Mouse (Mus musculus) MEL (cell line): ENCODE data around the gene Nkg7.

Experiments
- CHD1 ChIP-seq: IDR thresholded peaks from 2 replicates; pipeline ENCODE4 v1.6.1; 2012; ENCODE audit warnings: low read depth, mild to moderate bottlenecking, inconsistent platforms, low read length, improper control_type of control experiment
- CTCF ChIP-seq, 3 experiments: IDR thresholded peaks in 2 of 3; conservative IDR thresholded peaks in 1 of 3; 2 replicates each; pipeline ENCODE4 v1.5.1; 2011 to 2012; ENCODE audit warnings: low read length in 3 of 3, low read depth in 2 of 3, mild to moderate bottlenecking in 2 of 3, improper control_type of control experiment in 1 of 3, inconsistent platforms in 1 of 3, mixed read lengths in 1 of 3, moderate library complexity in 1 of 3; ENCODE audit not compliant: control insufficient read depth in 1 of 3, insufficient read depth in 1 of 3, poor library complexity in 1 of 3, severe bottlenecking in 1 of 3
- E2F4 ChIP-seq: IDR thresholded peaks from 2 replicates; pipeline ENCODE4 v1.6.1; 2011; ENCODE audit warnings: low read depth, low read length, improper control_type of control experiment, borderline replicate concordance
- EP300 ChIP-seq, 2 experiments: IDR thresholded peaks; 2 replicates each; pipeline ENCODE4 v1.6.1; 2011; ENCODE audit warnings: improper control_type of control experiment in 2 of 2, low read length in 2 of 2, low read depth in 1 of 2, mild to moderate bottlenecking in 1 of 2
- GATA1 ChIP-seq: IDR thresholded peaks from 2 replicates; pipeline ENCODE4 v1.6.1; 2011; ENCODE audit warnings: low read depth, low read length, improper control_type of control experiment
- MAFK ChIP-seq: IDR thresholded peaks from 2 replicates; pipeline ENCODE4 v1.6.1; 2011; ENCODE audit warnings: low read depth, mild to moderate bottlenecking, low read length, improper control_type of control experiment, borderline replicate concordance
- MEF2A ChIP-seq: IDR thresholded peaks from 2 replicates; pipeline ENCODE4 v1.6.1; 2014; ENCODE audit warnings: low read depth, mild to moderate bottlenecking, inconsistent platforms, low read length, improper control_type of control experiment; ENCODE audit not compliant: poor library complexity, insufficient replicate concordance, severe bottlenecking; ENCODE audit errors: extremely low read depth
- MXI1 ChIP-seq: IDR thresholded peaks from 2 replicates; pipeline ENCODE4 v1.6.1; 2011; ENCODE audit warnings: mild to moderate bottlenecking, low read depth, low read length, improper control_type of control experiment
- MYB ChIP-seq: IDR thresholded peaks from 2 replicates; pipeline ENCODE4 v1.6.1; 2011; ENCODE audit warnings: mild to moderate bottlenecking, low read depth, low read length, improper control_type of control experiment
- POLR2A ChIP-seq, 2 experiments: IDR thresholded peaks; 2 replicates each; pipeline ENCODE4 v1.6.1; 2011 to 2012; ENCODE audit warnings: low read length in 2 of 2, mild to moderate bottlenecking in 2 of 2, control low read depth in 1 of 2, improper control_type of control experiment in 1 of 2, low read depth in 1 of 2, moderate library complexity in 1 of 2; ENCODE audit not compliant: control insufficient read depth in 1 of 2, insufficient read depth in 1 of 2, poor library complexity in 1 of 2
- ZKSCAN1 ChIP-seq: IDR thresholded peaks from 2 replicates; pipeline ENCODE4 v1.6.1; 2012; ENCODE audit warnings: low read depth, mild to moderate bottlenecking, inconsistent platforms, low read length, improper control_type of control experiment, moderate library complexity
- ZNF384 ChIP-seq: IDR thresholded peaks from 2 replicates; pipeline ENCODE4 v1.6.1; 2012; ENCODE audit warnings: low read depth, mild to moderate bottlenecking, inconsistent platforms, low read length, improper control_type of control experiment

DNA sequence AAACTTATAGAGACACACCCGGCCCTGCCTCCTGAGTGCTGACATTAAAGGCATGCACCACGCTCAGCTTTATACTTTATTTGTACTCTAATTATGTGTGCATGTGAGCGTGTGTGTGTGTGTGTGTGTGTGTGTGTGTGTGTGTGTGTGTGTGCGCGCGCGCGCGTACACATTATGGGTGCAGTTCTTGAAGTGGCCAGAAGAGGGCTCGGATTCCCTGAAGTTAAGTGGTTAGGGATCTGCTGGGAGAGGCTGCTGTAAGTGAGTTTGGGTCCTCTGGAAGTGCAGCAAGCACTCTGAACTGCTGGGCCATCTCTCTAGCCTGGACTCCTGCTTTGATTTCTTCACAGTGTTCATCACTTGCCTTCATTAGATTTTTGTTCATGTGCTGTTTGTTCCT, 19.6 kb upstream of the Nkg7 start:
- TF ChIP-seq POLR2A (IDR thresholded peaks at IDR 0.05; ENCODE audit: control insufficient read depth in 1 of 2, insufficient read depth in 1 of 2, low read depth in 1 of 2, low read length in 2 of 2, poor library complexity in 1 of 2) (no peak), CHD1 (no peak), CTCF (IDR thresholded peaks at IDR 0.05 in 2 of 3, conservative IDR thresholded peaks at IDR 0.05 in 1 of 3; ENCODE audit: control insufficient read depth in 1 of 3, insufficient read depth in 1 of 3, low read depth in 2 of 3, low read length in 3 of 3, poor library complexity in 1 of 3, severe bottlenecking in 1 of 3) (no peak), MYB (no peak), GATA1 (no peak), MAFK (no peak), E2F4 (no peak), EP300 (IDR thresholded peaks at IDR 0.05; ENCODE audit: low read depth in 1 of 2, low read length in 2 of 2) (no peak), MXI1 (no peak), ZNF384 (no peak), MEF2A (no peak), ZKSCAN1 (no peak)
